Mouse (Mus musculus) limb, embryonic 13.5 days (tissue): Measurements from ENCODE around the gene Anapc11. TPM values are rescaled to one million over a fixed set of nuclear protein-coding genes. Genes with fewer than 3 reads are reported as not detected.

Experiments
- ATAC-seq: fragments of 200-750 bp; cut with Nextera tagmentation; 2 replicates; pipeline ENCODE4 v1.8.0; 2017; ENCODE audit warnings: low read depth, moderate number of reproducible peaks, moderate TSS enrichment; ENCODE audit not compliant: low FRiP score
- H3K27ac ChIP-seq: fragments of 300-500 bp; sonication (generic); 2 replicates; pipeline ENCODE4 v1.5.1; 2015; ENCODE audit warnings: inconsistent platforms, mild to moderate bottlenecking, moderate library complexity
- H3K27me3 ChIP-seq: fragments of 300-500 bp; sonication (generic); 2 replicates; pipeline ENCODE4 v1.6.1; 2015; ENCODE audit warnings: mild to moderate bottlenecking, inconsistent platforms
- H3K36me3 ChIP-seq: fragments of 300-500 bp; sonication (generic); 2 replicates; pipeline ENCODE4 v1.6.1; 2015; ENCODE audit warnings: inconsistent platforms, mild to moderate bottlenecking, moderate library complexity
- H3K4me1 ChIP-seq: fragments of 300-500 bp; sonication (generic); 2 replicates; pipeline ENCODE4 v1.6.1; 2015; ENCODE audit warnings: inconsistent platforms
- H3K4me2 ChIP-seq: fragments of 300-500 bp; sonication (generic); replicated peaks from 2 replicates; pipeline ENCODE4 v1.6.1; 2015; ENCODE audit warnings: inconsistent platforms, mild to moderate bottlenecking, moderate library complexity
- H3K4me3 ChIP-seq: fragments of 300-500 bp; sonication (generic); 2 replicates; pipeline ENCODE4 v1.5.1; 2015; ENCODE audit warnings: moderate library complexity, mild to moderate bottlenecking, inconsistent platforms
- H3K9ac ChIP-seq: fragments of 300-500 bp; sonication (generic); 2 replicates; pipeline ENCODE4 v1.6.1; 2015; ENCODE audit warnings: mild to moderate bottlenecking, inconsistent platforms
- H3K9me3 ChIP-seq: fragments of 300-500 bp; sonication (generic); 2 replicates; pipeline ENCODE4 v1.6.1; 2016; ENCODE audit warnings: inconsistent platforms
- WGBS: fragments of 180-500 bp; shearing (Covaris S2); methylation state at CpG from one replicate; pipeline ENCODE4 v1.1.7; 2015; 5-methylcytosine and 5-hydroxymethylcytosine counted together
- polyA plus RNA-seq: library from polyadenylated mRNA; unstranded; fragments of >200 nt; fragmentation: Nextera tagmentation; extraction: Ambion mirVana; gene quantifications from 2 replicates; pipeline ENCODE4 v1.2.1, GENCODE M21; 2015

Anapc11 gene
- polyA plus RNA-seq, 1 experiment from 2014 or later = 222 TPM

GRCm38 (mm10) chr11:120562949-120563348 lies 35.3 kb upstream of the Anapc11 start:
- Histone ChIP-seq H3K4me3 (no peak overlapping the region), H3K27me3 (no peaks in the 10 kb centered on the region), H3K27ac (no peak overlapping the region), H3K9ac (no peak overlapping the region), H3K36me3 (peaks cover 94% of the 10 kb centered on the region), H3K9me3 (no peaks in the 10 kb centered on the region), H3K4me1 (0 out of 2 replicates have a peak, but pooled peaks cover 5% of the 10 kb centered on the region), H3K4me2 (no peak overlapping the region)
- WGBS = 96% methylated on average over 13 of the region's 13 CpGs
- ATAC-seq = no peak

DNA sequence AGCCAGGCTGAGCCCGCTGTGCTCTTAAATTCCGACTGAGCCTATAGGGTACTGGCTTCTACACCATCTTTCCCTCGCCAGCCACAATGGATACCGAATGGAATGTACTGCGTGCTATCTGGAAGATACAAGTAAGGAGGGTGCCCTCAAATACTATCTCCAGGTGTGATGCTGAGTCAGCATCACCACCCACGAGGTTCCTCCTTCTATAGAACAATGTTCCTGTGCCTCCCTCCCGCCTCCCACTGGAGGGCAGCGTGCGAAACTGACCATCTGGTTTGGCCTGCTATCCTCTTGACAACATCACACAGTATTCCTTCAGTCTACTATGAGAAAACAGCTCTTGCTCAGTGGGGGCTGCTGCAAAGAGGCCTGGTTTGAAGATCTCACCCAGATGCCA lies 33.1 kb upstream of the Anapc11 start:
- WGBS = 87% methylated on average over 9 of the region's 9 CpGs
- Histone ChIP-seq H3K27me3 (no peaks in the 10 kb centered on the region), H3K4me1 (0 out of 2 replicates have a peak, but pooled peaks cover 5% of the 10 kb centered on the region), H3K9me3 (no peaks in the 10 kb centered on the region), H3K4me2 (no peak overlapping the region), H3K36me3 (peaks cover 98% of the 10 kb centered on the region), H3K27ac (no peak overlapping the region), H3K9ac (no peak overlapping the region), H3K4me3 (no peak overlapping the region)
- ATAC-seq = no peak

GRCm38 (mm10) chr11:120568324-120568723 lies 29.9 kb upstream of the Anapc11 start:
- Histone ChIP-seq H3K9ac (0 out of 2 replicates have a peak overlapping the region, but pooled peaks have one; percentile 35), H3K4me1 (peaks cover 22% of the 10 kb centered on the region), H3K4me3 (no peak overlapping the region), H3K9me3 (no peaks in the 10 kb centered on the region), H3K27me3 (no peaks in the 10 kb centered on the region), H3K36me3 (peaks cover 81% of the 10 kb centered on the region), H3K27ac (no peak overlapping the region), H3K4me2 (no peak overlapping the region)
- WGBS = 95% methylated on average over 6 of the region's 6 CpGs
- no peak for ATAC-seq

DNA sequence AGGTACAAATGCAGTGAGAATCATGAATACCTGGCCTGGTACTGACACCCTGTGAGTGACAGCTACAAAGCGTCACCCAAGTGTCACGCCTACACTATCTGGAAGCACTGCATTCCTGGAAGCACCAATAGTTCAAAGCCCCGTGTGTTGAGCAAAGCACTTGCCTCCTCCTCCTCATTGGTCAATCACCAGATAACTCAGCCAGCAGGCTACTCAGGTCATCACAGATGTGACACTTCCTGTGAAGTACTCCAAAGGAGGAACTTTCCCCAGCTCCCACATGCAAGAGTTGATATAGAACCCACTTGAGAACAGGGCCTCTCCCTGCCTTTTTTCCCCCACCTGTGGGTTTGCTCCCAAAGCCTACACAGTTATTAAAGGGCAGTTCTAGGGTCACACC lies 27.1 kb upstream of the Anapc11 start:
- Histone ChIP-seq H3K4me1 (peaks cover 29% of the 10 kb centered on the region), H3K27me3 (no peaks in the 10 kb centered on the region), H3K4me2 (peak overlapping the region; percentile 95), H3K27ac (no peak overlapping the region), H3K9me3 (no peaks in the 10 kb centered on the region), H3K4me3 (peak overlapping the region; percentile 99), H3K36me3 (peaks cover 53% of the 10 kb centered on the region), H3K9ac (peak overlapping the region; percentile 99)
- 75% methylated on average over 3 of the region's 3 CpGs for WGBS
- no peak for ATAC-seq

GRCm38 (mm10) chr11:120571754-120572416 lies 26.3 kb upstream of the Anapc11 start:
- H3K27ac ChIP-seq = peak overlapping the region; percentile 85
- no peak for ATAC-seq
- 10% methylated on average over 11 of the region's 11 CpGs for WGBS

DNA sequence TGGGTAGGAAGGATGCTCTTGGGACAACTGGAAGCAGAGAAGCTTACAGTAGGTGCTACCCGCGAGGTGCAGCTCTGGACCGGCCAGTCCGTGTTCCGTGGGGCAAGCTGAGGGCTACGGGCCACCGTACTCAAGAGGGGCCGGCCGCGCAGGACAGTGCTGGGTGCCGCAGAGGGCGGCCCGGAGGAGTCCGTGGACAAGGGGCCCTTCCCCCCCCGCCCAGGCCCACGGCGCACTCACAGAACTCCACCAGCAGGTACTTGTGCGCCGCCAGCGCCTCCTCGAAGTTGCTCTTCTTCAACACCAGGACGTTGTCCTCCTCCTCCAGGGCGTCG lies 25.8 kb upstream of the Anapc11 start:
- no peaks in the 10 kb centered on the region for H3K27me3 ChIP-seq
- under 1% methylated on average over 20 of the region's 24 CpGs for WGBS
- no peaks in the 10 kb centered on the region for H3K9me3 ChIP-seq
- peak overlapping the region; percentile 99 for H3K4me3 ChIP-seq
- peaks cover 24% of the 10 kb centered on the region for H3K4me1 ChIP-seq
- peaks cover 49% of the 10 kb centered on the region for H3K36me3 ChIP-seq
- H3K4me2 ChIP-seq = peak overlapping the region; percentile 95
- H3K27ac ChIP-seq = peak overlapping the region; percentile 85
- H3K9ac ChIP-seq = peak overlapping the region; percentile 99
- ATAC-seq = peak; percentile 26; the same call in 1 of the 2 replicates

More at GRCm38 (mm10) chr11:120571754-120572416, 26.3 kb upstream of the Anapc11 start:
- Histone ChIP-seq H3K4me3 (peak overlapping the region; percentile 99), H3K9me3 (no peaks in the 10 kb centered on the region), H3K36me3 (peaks cover 49% of the 10 kb centered on the region), H3K9ac (peak overlapping the region; percentile 99), H3K4me2 (peak overlapping the region; percentile 95), H3K27me3 (no peaks in the 10 kb centered on the region), H3K4me1 (peaks cover 26% of the 10 kb centered on the region)

DNA sequence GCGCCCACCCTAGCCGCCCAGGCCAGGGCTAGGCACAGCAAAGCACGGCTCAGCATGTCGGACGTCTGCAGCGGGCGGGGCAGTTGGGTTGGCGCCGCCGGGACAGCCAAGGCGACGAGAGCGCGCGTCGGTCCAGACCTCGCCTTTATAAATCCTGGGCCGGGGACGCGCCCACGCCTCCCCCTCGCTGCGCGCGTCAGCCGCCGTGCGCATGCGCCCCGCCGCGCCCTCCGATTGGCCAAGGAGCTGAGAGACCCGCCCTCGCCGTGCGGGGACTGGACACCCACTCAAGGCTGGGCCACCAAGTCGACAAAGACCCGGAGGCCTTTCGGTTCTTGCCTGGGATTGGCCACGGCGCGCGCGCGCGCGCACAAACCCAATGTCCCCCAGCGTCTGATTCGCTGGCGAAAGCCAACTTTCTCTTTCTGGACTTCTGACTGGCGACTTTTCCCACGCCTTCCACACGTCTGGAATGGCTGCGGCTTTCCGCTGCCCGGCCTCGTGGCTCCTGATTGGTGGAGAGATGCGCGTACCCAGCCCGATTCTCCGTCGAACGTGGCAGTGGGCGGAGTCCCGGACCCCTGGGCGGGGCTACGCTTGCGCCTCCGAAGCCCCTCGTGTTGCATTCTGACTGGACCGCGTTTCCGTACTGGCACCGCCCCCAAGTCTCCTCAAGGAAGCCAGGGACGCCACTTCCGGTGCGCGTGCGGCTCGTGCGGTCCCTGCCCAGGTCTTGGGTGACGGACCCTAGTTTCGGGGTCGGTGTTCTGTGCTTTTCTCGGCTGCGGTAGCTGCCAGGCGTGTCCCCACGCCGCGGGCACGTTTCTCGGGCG lies 25.3 kb upstream of the Anapc11 start, which contains the start of gene P4hb:
Gene P4hb, minus strand, starts transcription at position 502 of the 833 bp plus-strand sequence.
- H3K9ac ChIP-seq = peak within 1 kb of the TSS; percentile 99
- peak; percentile 96 for ATAC-seq
- peaks cover 49% of the 10 kb centered on the region for H3K36me3 ChIP-seq
- peak within 1 kb of the TSS; percentile 94 for H3K27ac ChIP-seq
- under 1% methylated on average over 92 of the region's 94 CpGs for WGBS
- H3K4me3 ChIP-seq = peak within 1 kb of the TSS; percentile 99
- H3K4me2 ChIP-seq = peak within 1 kb of the TSS; percentile 95
- H3K9me3 ChIP-seq = no peaks in the 10 kb centered on the region
- no peaks in the 10 kb centered on the region for H3K27me3 ChIP-seq
- peaks cover 24% of the 10 kb centered on the region for H3K4me1 ChIP-seq

DNA sequence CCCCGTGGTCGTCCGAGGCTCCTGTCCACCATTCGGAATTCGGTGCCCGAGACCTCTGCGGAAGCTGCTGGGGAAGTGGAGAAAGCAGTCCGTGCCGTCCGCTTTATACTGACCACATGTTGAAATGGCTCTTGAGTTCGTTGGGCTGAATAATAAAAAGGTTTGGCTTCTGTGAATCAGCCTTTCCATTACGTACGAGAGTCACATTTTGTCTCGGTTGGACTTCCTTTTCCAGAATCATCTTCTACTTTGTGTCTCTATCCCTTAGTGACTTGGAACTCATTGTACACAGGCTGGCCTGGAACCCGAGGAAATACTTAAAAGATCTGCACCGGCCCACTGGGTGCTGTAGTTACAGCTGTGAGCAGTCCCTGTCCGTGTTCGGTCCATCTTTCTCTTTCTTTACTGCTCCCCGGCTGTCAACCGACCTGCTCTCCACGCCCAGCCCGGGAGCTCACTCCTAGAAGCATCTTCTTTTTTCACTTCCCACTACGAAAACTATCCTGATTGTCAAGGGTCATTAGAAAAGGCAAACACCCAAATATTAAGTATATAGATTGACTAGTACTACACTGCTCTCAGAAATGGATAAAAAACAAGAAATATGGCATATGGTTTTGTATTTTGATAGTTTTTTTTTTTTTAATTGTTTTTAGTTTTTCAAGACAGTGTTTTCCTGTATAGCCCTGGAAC lies 24.5 kb upstream of the Anapc11 start:
- H3K36me3 ChIP-seq = peaks cover 49% of the 10 kb centered on the region
- ATAC-seq = no peak
- peak overlapping the region; percentile 84 for H3K9ac ChIP-seq
- peaks cover 24% of the 10 kb centered on the region for H3K4me1 ChIP-seq
- H3K4me2 ChIP-seq = peak overlapping the region; percentile 80
- H3K27ac ChIP-seq = peak overlapping the region; percentile 94
- peak overlapping the region; percentile 99 for H3K4me3 ChIP-seq
- under 1% methylated on average over 23 of the region's 23 CpGs for WGBS
- no peaks in the 10 kb centered on the region for H3K9me3 ChIP-seq
- H3K27me3 ChIP-seq = no peaks in the 10 kb centered on the region

DNA sequence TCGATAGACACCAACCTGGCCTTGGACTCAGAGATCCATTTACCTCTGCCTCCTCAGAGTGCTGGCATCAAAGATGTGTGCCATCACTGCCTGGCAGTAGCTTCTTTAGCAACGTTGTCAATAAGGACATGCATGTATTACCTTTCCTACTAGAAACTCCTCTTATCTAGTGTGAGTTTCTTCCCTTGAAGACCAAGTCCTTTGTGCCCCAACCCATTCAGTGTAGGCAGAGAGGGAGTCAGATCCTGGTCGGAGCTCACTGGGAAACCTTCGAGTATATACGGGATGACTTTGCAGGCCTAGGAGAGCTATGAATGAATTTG lies 24.0 kb upstream of the Anapc11 start:
- Histone ChIP-seq H3K9me3 (no peaks in the 10 kb centered on the region), H3K4me1 (peaks cover 26% of the 10 kb centered on the region), H3K27ac (no peak overlapping the region), H3K27me3 (no peaks in the 10 kb centered on the region), H3K36me3 (peaks cover 50% of the 10 kb centered on the region), H3K9ac (peak overlapping the region; percentile 84), H3K4me3 (peak overlapping the region; percentile 99), H3K4me2 (peak overlapping the region; percentile 80)
- WGBS = 46% methylated on average over 5 of the region's 5 CpGs
- no peak for ATAC-seq

- H3K36me3 ChIP-seq = peaks cover 51% of the 10 kb centered on the region
- H3K27ac ChIP-seq = no peak overlapping the region
- H3K27me3 ChIP-seq = no peaks in the 10 kb centered on the region
- H3K4me1 ChIP-seq = peaks cover 34% of the 10 kb centered on the region
- no peak for ATAC-seq
- WGBS = 66% methylated on average over 2 of the region's 2 CpGs
- H3K4me2 ChIP-seq = peak overlapping the region; percentile 80
- no peak overlapping the region for H3K9ac ChIP-seq
- peak overlapping the region; percentile 99; the same call in 1 of the 2 replicates for H3K4me3 ChIP-seq
- H3K9me3 ChIP-seq = no peaks in the 10 kb centered on the region
Measured at GRCm38 (mm10) chr11:120575046-120575445, 23.2 kb upstream of the Anapc11 start.

- Histone ChIP-seq H3K9ac (no peak overlapping the region), H3K9me3 (no peaks in the 10 kb centered on the region), H3K27ac (no peak overlapping the region)
Measured at GRCm38 (mm10) chr11:120575940-120576339, 22.3 kb upstream of the Anapc11 start.

More at GRCm38 (mm10) chr11:120575940-120576339, 22.3 kb upstream of the Anapc11 start:
- H3K4me3 ChIP-seq = no peak overlapping the region
- ATAC-seq = no peak
- no peak overlapping the region for H3K4me2 ChIP-seq
- H3K36me3 ChIP-seq = peaks cover 43% of the 10 kb centered on the region
- peaks cover 34% of the 10 kb centered on the region for H3K4me1 ChIP-seq
- no peaks in the 10 kb centered on the region for H3K27me3 ChIP-seq
